Mouse (Mus musculus): Measurements from ENCODE around the gene Zfp668.

The Zfp668 gene

GRCm38 (mm10) chr7:127895442-127895841 lies 18.8 kb upstream of the Zfp668 start, which contains the start of the genes Gm21974 and Vkorc1:
Gene Gm21974, minus strand, starts transcription at chr7:127895454.
Gene Vkorc1, minus strand, starts transcription at chr7:127895617.
- DNase-seq (ENCODE audit: low spot score in 2 of 2), result peak; percentile 93

DNA sequence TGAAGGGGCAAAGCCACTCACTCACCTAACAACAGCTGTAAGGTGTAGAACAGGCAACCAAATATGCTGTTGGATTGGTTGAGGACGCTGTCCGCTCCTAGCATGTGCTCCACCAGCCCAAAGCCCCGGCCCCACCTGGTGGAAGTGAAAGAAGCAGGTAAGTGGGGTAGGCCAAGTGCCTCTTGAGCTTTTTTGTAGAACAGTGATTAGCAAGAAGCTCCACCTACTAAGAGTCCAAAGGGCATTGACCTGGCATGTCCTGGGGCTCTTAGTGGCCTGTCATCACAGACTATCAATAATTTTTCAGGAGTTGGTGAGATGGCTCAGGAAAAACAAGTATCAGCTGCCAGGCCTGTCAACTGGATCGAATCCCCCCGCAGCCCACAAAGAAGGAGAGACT lies 17.9 kb upstream of the Zfp668 start:
- DNase-seq (ENCODE audit: low spot score in 2 of 2), result no peak

GRCm38 (mm10) chr7:127890798-127891197 lies 14.2 kb upstream of the Zfp668 start, which contains the start of gene Prss53:
Gene Prss53, minus strand, starts transcription at chr7:127890970.
- no peak for DNase-seq (ENCODE audit: low spot score in 2 of 2)

DNA sequence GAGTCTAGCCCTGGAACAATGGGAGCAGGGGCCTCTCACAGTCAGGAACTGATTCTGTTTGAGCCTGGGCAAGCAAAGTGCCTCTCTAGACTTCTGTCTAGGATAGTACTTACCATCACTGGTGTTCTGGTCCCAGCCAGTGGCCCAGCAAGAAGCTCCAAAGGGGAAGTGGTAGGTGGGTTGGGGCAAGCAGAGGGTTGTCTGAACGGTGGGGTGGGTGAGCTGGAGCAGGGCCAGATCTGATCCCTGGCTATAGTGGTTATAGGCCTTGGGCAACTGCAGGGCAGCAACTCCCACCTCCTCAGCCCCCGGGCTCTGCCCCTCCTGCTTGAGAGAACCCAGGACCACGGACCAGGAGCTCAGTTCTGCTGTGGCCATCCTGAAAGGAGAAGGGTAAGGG lies 12.2 kb upstream of the Zfp668 start:
- no peak for DNase-seq (ENCODE audit: low spot score in 2 of 2)

DNA sequence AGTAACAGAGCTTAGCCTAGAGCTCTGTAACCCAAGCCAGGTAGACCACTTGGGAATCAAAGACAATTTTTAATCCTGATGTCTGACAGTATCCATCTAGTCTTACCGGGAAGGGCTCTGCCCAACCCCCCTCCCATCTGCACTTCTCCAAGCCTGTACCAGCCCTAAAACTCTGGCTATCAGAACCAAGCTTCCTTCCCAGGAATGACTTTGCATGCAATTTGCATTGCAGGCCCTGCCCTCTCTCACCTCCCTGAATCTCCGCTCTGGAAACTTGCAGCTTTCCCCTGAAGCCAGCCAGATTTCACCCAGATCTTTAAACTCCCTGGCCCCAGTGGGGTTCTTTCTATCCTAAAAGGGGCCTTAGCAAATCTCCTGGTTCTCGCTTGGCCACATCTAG lies 11.2 kb upstream of the Zfp668 start:
- DNase-seq (ENCODE audit: low spot score in 2 of 2), result no peak

- no peak for DNase-seq (ENCODE audit: low spot score in 2 of 2)
Observed at GRCm38 (mm10) chr7:127887191-127887590, 10.6 kb upstream of the Zfp668 start.

DNA sequence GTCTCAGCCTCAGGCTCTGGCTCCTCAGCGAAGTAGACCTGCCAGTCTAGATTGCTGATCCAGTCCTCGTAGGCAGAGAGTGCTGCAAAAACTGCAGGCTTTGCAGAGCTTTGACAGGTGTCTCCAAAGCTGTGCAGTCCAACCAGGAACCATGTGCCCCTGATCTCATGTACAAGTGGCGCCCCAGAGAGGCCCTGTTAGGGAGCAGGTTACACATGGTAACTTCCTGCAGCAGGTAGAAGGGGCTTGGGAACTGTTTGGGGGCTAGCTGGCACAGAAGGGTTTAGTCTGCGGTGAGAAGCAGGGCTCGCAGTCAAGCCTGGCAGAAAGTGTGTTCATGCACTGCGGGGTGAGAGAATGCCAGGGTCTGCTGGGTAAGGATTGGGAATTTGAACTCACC lies 9.9 kb upstream of the Zfp668 start:
- no peak for DNase-seq (ENCODE audit: low spot score in 2 of 2)

GRCm38 (mm10) chr7:127885951-127886350 lies 9.3 kb upstream of the Zfp668 start:
- no peak for DNase-seq (ENCODE audit: low spot score in 2 of 2)

DNA sequence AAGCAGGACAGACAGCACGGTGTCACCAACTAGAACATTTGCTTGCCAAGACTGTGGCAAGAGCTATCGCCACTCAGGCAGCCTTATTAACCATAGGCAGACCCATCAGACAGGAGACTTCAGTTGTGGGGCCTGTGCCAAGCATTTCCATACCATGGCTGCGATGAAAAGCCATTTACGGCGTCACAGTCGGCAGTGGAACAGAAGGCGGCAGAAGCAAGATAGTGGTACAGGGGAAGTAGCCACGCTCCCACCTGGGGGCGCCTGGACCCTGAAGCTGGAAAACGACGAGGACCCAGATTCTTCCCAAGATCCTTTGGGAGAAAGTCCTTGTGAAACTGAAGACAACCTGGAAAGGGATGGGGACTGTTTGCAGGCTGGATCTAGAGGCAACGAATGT lies 3.8 kb upstream of the Zfp668 start:
- no peak for DNase-seq (ENCODE audit: low spot score in 2 of 2)

DNA sequence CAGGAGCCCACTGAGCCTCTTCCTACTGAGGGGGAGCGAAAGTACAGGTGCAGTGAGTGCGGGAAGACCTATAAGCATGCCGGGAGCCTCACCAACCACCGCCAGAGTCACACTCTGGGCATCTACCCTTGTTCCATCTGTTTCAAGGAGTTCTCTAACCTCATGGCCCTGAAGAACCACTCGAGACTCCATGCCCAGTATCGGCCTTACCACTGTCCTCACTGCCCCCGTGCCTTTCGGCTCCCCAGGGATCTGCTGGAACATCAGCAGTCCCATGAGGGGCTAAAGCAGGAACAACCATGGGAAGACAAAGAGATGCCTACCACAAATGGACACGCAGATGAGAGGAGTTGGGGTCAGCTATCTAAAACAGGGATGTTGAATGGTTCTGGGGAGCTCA lies 2.7 kb upstream of the Zfp668 start:
- no peak for DNase-seq (ENCODE audit: low spot score in 2 of 2)

DNA sequence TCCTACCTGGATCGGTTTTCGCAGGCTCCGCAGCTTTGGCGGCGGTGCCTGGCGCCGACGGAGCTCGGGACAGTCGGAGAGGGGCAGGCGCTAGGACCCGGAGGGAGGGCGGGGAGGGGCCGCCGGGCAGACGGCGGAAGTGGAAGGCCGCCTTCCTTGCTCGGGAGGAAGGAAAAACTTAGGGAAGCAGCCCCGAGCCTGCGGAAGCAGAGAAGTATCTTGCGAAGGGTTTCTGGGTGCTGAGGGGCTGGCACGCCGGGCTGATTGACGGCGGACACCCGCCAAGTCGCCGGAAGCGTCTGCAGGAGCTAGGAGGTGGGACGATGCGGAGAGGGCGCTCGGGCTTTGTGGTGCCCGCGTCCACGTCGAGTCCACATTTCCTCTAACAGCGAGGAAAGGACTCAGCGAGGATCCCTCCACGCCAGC lies 574 bp downstream of the Zfp668 start, which contains the start of gene Zfp646:
Zfp646 (plus strand) TSS at position 181 of the 426 bp plus-strand sequence.
- peak; percentile 46 to 51 for DNase-seq (ENCODE audit: low spot score in 2 of 2)

- DNase-seq (ENCODE audit: low spot score in 2 of 2), result peak; percentile 85 to 88
Observed at GRCm38 (mm10) chr7:127875627-127876001, 1.0 kb downstream of the Zfp668 start.

GRCm38 (mm10) chr7:127874812-127875626 lies 1.6 kb downstream of the Zfp668 start:
- DNase-seq (ENCODE audit: low spot score in 2 of 2), result no peak

GRCm38 (mm10) chr7:127870136-127870821 lies 6.3 kb downstream of the Zfp668 start:
- DNase-seq (ENCODE audit: low spot score in 2 of 2), result no peak

GRCm38 (mm10) chr7:127869149-127869810 lies 7.3 kb downstream of the Zfp668 start:
- DNase-seq (ENCODE audit: low spot score in 2 of 2), result no peak

- no peak for DNase-seq (ENCODE audit: low spot score in 2 of 2)
Observed at GRCm38 (mm10) chr7:127867641-127868040, 9.0 kb downstream of the Zfp668 start.

GRCm38 (mm10) chr7:127866434-127866833 lies 10.2 kb downstream of the Zfp668 start:
- no peak for DNase-seq (ENCODE audit: low spot score in 2 of 2)

DNA sequence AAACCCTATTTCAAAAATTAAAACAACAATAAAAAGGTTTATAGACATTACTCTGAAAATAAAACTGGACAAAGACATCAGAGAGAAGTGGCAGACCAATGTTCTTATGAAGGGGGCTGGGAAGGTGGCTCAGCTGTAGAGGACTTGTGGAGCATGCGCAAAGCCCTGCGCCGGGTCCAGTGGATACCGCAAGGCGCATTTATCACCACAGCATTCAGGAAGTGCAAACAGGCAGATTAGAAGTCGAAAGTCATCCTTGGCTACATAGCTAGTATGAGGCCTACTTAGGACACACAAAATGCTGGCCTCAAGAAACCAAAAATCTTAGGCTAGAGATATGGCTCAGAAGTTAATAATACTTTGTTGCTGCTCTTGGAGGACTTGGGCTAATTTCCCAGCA lies 18.4 kb downstream of the Zfp668 start:
- no peak for DNase-seq (ENCODE audit: low spot score in 2 of 2)

GRCm38 (mm10) chr7:127850906-127851305 lies 25.7 kb downstream of the Zfp668 start:
- no peak for DNase-seq (ENCODE audit: low spot score in 2 of 2)

DNA sequence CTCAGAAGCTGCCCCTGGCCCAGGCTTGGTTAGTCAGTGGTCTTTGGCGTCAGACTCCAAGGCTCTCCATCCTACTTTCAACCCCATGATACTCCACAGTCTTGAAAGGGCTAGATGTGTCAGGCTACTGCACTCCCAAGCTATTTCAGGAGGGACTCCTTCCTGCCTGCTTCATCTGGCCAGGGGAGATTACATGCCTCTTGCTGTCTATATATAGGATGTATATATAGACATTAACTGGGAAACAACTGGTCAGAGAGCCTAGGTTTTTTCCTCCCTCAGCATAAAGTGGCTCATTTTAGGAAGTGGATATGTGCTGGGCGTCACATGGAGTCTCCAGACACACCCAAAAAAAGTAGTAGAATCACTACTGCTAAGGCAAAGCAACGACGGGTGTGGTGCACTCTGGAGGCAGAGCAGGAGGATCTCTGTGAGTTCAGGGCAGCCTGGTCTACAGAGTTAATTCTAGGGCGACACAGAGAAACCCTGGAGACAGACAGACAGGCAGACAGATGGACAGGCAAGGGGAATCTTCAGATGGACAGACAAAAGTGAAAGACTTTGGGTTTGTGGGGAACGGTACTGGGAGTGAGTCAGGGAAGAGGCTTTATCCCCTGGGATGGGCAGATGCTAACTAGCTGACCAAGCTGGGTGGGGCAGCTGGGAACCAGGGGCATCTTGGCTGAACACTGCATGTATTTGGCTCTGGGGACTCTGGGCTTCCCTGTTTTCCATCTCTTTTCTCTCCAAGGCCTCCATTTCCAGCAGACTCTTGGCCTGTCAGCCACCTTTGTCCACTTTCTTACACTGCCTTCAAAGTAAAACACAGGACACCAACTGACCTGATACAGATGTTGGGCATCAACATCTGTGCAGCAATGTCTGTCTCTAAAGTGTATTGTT lies 26.4 kb downstream of the Zfp668 start:
- no peak for DNase-seq (ENCODE audit: low spot score in 2 of 2)

DNA sequence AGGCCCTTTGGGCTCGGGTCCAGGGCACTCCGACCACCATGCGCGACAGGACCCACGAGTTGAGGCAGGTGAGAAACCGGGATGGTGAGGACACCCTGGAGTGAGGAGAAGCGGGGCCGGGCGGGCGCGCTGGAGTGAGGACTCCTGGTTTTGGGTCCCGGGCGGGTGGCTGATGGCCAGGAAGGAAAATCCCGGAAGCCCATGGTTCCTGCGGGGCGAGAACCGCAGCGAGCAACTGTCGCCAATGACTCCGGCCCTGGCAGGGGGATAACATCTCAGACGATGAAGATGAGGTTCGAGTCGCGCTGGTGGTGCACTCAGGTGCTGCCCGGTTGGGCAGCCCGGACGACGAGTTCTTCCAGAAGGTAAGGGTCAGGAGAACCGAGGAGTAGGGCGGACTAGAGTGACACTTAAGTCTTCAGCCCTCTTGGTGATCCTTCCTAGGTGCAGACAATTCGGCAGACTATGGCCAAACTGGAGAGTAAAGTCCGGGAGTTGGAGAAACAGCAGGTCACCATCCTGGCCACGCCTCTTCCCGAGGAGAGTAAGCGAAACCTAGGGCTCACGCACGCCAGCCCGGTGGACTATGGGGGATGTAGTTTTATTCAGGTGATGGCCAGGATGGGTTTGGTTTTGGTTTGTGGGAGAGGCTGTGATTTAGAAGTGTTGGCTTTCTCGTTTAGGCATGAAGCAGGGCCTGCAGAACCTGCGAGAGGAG lies 34.5 kb downstream of the Zfp668 start:
- peak; percentile 56 to 62 for DNase-seq (ENCODE audit: low spot score in 2 of 2)
